Mouse (Mus musculus) urinary bladder, postnatal 4 days (tissue): ENCODE measurements around the gene Tnfsfm13.
"Not testable (repeated sequence)": the region's sequence is repeated elsewhere in the genome, so short reads cannot be mapped to it uniquely, and the experiment has no call there.

ENCODE experiments used
- DNase-seq, 2 experiments: peaks; one replicate each; pipeline ENCODE4 v3.0.0; 2021 to 2022; ENCODE audit warnings: low spot score in 2 of 2

Tnfsfm13 gene

DNA sequence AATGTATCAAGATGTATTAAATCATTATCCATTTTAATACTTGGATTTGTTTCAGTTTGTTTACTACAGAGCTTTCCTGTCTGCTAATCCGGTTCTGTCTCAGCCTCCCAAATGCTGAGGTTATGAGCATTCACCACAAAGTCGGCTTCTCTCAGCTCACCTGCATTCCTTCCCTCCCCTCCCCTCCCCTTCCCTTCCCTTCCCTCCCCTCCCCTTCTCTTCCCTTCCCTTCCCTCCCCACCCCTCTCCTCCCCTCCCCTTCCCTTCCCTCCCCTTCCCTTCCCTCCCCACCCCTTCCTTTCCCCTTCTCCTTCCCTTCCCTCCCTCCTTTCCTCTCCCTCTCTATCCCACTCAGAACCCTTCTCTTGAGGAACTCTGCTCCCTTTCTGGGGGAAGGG is 8.7 kb upstream of the Tnfsfm13 start:
- no peak for DNase-seq

DNA sequence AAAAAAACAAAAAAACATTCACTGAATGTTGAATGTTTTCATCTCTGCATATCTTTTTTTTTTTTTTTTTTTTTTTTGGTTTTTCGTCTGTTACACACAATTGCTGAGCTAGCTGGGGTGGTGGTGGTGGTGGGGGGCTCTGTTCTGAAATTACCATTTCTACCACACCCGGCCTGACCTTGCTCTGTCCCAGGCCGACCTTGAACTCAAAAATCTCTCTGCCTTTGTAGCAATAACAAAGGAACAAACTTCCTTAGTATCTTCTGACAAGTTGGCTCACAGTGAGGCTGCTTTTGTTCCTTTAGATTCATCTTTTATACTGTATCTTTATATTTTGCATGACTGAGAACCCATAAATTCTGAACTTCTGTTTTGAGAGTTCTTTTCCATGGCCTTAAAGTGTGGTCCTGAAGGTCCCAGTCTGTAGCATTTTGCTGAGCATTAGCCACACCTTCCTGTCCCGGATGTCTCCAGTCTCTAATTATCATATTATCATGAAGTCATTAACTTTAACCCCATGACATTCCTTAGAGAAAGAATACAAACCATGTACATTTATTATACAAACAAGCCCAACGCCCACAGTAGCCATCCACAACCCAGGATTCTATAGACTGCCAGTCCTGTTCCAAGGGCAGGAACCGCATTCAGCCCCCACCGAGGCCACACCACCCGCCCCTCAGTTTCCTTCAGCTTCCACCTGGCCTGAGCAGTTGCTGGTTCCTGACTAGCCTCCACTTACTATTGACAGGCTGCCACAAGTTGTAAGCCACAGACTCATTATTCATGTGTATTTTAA is 8.1 kb upstream of the Tnfsfm13 start:
- DNase-seq = no peak

DNA sequence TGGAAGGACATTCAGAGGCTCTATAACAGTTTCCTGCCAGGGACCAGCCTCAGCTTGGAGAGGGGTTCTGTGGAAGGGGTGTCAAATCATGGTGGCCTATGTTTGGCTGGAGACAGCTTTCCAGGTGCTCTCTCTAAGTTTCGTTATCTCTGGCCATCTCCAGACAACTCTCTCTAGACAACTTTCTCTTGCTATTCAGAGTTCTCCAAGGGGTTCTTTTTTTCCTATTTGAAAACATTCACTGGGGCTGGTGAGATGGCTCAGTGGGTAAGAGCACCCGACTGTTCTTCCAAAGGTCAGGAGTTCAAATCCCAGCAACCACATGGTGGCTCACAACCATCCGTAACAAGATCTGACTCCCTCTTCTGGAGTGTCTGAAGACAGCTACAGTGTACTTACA is 7.5 kb upstream of the Tnfsfm13 start:
- not testable (repeated sequence) for DNase-seq

DNA sequence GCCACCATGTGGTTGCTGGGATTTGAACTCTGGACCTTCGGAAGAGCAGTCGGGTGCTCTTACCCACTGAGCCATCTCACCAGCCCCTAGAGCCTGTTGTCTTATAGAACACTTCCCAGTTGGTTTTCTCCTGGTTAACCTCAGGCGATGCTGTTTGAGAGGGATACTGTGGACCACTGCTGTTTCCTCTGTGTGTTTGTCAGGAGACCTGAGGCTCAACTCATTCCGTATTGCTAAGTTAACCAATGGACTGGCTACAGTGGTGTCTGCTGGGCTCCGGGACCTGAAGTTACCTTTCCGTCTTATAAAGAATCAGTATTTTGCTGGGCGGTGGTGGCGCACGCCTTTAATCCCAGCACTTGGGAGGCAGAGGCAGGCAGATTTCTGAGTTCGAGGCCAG is 7.0 kb upstream of the Tnfsfm13 start:
- DNase-seq = not testable (repeated sequence)

DNA sequence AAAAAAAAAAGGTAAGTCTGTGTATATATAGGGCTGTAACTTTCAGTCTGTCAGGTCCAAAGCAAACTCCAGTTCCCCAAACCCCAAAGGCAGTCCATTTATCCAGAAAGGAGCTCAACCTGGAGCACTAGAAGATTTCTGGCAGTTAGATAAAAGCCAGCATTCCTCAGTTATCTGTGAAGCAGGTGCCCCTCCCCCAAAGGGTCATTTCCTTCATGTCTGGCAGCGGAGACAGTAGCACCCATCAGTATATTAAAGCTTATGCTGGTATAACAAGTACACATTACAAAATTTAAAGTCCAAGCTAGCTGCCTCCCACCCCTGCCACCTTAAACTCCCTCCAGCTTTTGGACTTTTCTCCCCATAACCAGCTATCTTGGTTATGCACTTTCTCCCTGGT is 3.7 kb upstream of the Tnfsfm13 start:
- DNase-seq = no peak

DNA sequence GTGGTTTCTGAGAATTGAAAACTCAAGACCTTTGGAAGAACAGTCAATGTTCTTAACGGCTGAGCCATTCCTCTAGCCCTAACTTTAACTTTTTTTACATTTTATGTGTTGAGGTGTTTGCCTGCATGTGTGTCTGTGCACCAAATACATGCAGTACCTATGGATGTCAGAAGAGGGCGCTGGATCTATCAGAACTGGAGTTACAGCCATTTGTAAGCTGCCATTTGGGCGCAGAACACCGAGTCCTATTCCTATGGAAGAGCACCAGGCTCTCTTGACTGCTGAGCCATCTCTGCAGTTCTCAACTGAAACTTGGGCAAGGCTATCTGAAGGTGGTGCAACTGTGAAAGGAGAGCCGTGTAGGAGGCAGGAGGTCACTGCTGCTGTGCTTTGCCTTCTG is 2.7 kb upstream of the Tnfsfm13 start:
- DNase-seq = no peak

DNA sequence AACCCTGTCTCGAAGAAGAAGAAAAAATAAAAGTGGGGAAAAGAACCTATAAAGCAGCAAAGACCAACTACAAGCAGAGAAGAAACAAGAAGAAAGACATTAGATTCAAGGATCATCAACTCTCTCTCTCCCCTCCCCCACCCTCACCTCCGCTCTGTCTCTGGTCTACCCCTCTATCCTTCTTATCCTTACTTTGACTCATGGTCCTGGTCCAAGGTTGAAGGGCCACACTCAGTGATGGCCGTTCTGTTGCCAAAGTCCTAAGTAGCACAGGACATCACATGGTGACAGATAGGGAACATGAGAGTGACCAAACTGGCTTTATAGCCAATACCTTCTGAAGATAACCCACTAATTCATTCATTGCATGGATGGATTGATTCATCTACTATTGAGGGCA is 1.5 kb upstream of the Tnfsfm13 start:
- DNase-seq = no peak

DNA sequence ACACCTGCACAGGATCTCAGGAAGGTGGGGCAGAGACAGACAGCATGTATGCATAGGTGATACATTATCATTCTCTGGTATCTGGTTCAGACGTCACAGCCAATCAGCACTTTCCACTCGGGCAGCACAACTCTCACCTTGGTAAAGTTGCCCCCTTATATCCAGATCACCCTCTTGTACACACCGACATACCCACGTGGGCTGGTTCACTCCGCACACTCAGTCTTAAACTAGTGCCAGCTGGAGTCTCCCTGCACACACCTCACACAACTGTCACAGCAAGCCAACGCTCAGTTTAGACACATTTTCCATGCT is 895 bp downstream of the Tnfsfm13 start:
- no peak for DNase-seq

DNA sequence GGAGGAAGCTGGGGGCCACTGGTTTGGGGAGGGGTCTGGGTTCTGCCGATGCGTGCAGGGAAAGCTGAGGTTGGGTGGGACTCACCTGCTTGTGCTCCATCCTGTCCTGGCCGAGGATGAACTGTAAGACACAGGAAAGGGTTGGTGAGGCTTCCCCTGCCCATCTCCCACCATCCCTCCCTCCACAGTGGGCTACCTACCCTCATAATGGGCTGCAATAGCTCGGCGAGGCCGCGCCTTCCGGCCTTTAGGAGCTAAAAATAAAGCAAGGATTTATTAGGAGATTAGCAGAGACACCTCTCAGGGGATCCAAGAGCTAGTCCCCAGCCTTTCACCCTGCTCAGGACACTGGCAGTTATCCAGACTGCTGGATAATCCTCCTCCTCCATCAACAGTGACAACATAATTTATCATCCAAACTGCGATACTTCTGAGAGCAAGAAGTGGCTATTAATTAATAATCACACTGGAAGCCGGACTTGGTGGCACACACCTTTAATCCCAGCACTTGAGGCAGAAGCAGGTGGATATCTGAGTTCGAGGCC is 2.4 kb downstream of the Tnfsfm13 start:
- no peak for DNase-seq

DNA sequence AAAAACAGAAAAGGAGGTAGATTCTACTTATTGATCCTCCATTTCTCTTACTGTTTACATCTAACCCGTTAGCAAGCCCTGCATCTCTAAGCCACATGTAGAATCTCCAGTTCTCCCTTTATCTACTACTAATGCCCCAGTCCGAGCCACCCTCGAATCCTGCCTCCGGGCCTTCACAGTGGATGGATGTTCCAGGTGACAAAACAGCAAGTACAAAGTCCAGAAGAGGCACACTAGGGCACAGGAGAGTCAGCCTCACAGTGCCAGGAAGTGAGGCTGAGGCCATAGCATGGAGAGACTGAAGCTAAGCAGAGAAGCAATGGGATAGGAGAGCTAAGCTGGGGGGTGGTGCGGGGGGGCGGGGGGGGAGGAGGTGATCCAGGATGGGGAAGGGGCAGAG is 3.0 kb downstream of the Tnfsfm13 start:
- no peak for DNase-seq

DNA sequence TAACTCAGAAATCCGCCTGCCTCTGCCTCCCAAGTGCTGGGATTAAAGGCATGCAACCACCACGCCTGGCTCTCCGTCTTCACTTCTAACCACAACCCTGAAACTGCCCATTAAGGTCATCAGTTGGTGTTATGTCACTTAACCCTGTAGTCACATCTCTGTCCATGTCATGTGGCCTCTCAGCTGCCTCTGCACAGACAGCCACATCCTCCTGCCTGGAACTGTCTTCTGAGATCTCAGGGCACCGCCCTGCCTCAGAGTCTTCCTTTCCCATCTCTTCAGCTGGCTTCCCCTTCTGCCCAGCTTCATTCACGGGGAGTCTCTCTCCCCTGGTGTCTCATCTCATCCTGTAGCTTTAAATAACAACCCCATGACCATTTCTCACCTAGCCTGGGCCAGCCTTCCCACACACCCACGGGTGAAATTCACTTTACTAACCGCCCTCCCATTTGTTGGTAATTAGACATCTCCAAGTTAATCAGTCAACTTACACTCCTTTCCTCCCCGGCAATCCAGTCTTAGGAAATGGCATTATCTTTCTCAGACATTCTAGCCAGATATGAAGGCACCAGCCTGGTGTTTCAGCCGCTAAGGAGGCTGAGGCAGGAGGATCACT is 3.6 kb downstream of the Tnfsfm13 start:
- no peak for DNase-seq

DNA sequence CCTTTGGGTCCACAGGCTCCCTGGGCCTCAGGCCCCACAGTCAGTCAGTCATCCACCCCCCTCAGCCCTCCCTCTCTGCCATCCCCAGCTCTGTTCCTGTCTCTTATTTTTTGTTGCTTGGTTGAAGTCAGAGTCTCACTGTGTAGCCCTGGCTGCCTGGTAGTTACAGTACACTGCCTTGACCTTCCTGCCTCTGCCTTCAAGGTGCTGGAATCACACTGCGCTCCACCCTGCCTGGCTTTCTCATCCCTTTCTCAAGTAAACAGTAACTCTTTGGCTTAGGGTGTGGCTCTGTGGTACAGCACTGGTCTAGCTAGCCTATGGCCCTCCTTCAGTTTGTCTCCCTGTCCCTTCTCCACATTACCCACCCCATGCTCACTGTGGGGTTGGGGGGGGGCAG is 6.0 kb downstream of the Tnfsfm13 start:
- DNase-seq = no peak

DNA sequence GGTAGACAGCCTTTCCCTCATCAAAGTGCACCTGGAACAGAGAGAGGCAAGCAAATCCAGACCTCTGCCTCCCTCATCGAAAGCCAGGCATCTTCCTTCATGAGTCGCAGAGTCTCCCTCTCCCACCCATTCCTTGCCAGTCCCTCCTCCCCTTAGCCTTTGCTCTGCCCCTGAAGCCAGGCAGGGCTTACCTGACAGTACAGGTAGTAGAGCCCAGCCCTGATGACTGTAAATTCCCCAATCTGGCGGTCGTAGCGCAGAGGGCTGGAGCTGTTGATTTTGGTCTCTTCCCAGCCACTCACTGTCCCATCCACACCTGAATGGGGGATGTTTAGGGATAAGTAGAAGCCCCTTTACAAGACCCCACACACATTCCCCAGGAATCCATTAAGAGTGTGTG is 8.8 kb downstream of the Tnfsfm13 start:
- DNase-seq = no peak

DNA sequence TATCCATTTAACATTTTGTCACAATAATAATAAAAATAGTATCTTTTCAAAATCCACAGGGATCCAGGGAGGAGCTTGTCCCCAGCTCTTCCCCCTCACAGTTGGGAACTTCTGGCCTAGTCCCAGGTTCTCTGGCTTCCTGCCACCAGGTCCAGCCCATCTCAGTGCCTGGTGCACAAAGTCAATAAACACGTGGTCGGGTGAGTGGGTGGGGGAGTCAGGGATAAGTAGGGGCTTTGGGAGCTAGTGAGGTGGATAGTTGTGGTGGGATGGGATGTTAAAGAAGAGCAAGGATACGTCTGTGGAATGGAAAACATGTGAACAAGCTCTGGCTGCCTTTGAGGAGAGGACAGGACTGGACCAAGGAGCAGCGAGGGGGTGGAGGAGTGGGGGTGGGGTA is 9.5 kb downstream of the Tnfsfm13 start:
- DNase-seq = peak; percentile 81 to 89

DNA sequence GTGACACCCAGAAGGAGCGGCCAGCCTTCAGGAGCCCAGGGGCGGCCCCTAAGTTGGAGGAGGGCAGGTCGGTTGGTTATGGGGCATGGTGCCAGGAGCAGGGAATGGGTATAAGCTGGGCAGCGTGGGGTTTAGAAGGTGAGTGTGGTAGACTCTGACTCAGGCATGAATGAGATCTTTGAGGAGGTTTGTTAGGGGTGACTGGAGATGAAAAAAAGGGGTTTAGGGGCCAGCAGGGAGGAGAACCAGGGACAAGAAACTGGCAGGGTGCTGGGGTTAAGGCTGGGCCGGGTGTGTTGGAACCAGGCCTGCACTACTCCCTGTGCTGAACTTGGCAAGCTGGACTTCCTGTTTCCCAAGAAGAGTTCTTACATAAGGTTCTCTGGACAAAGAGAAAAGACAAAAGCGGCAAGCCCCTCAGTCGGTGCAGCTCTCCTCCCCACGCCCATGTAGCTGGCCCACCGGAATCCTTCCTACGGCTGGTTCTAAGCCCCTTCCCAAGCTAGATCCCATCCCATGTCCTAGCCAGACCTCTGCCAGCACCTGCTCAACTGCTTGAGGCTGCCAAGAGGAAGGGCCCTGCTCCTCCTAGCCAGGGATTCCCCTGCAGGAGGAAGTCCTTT is 10.3 kb downstream of the Tnfsfm13 start, which contains the start of gene Tnfsf13:
TSS of gene Tnfsf13 (minus strand) at position 259 of the 623 bp plus-strand sequence.
- peak; percentile 72 to 73 for DNase-seq

DNA sequence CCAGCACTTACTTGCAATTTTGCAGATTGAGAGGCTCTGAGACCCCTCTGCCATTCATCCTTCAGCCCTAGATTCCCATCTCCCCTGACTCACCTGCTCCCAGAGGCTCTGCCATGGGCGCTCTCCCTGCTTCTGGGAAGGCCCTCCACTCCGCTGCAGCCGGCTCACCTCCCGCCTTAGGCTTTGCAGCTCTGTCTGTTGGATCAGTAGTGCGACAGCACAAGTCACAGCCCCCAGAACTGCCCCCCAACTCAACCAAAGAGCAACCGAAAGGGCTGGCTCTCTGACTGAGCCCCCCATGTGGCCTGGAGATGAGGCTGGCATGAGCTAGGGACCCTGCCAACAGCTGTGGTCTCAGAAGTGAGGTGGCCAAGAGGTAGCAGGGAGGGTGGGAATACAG is 11.0 kb downstream of the Tnfsfm13 start:
- no peak for DNase-seq

DNA sequence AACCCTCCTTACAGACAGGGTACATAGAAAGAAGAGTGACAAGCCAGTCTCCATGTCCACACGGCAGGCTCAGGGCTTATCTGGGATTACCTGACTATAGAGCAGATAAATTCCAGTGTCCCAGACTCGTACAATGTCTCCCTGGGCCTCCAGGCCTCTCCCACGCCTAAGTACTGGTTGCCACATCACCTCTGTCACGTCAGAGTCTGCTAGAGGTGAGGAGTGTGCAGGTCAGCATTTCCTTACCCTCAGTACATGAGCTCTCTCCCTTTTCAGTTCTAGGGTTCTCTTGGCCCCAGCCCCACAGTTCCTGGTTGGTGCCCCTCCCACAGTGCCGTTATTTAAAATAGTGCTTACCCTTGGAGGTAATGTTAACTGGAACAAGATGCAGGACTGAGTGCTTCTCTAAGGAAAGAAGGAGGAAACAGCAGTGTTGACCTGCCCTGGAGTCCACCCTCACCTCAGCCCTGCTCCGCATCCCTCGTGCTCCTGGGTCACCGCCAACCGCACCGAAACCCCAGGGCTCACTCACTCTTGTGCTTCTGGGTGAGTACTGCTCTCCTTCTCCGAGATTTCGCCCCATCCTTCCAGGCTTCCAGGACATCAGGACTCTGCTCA is 11.7 kb downstream of the Tnfsfm13 start:
- no peak for DNase-seq

DNA sequence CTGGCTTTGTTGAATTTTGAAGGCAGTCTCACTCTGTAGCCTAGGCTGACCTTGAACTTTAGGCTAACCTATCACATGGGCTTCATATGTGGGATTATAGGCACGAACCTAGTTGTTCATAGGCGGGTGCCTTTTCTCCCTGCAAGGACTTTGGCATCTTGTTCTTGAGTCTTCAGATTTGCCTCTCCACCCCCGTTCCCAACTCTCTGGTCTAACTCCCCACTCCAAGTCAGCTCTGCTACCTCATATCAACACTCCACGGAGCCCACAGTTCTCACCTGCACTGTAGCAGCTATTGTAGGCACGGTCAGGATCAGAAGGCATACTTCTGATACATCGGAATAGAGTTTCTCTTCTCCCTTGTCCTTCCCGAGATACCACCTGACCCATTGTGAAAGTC is 12.3 kb downstream of the Tnfsfm13 start:
- DNase-seq = no peak

DNA sequence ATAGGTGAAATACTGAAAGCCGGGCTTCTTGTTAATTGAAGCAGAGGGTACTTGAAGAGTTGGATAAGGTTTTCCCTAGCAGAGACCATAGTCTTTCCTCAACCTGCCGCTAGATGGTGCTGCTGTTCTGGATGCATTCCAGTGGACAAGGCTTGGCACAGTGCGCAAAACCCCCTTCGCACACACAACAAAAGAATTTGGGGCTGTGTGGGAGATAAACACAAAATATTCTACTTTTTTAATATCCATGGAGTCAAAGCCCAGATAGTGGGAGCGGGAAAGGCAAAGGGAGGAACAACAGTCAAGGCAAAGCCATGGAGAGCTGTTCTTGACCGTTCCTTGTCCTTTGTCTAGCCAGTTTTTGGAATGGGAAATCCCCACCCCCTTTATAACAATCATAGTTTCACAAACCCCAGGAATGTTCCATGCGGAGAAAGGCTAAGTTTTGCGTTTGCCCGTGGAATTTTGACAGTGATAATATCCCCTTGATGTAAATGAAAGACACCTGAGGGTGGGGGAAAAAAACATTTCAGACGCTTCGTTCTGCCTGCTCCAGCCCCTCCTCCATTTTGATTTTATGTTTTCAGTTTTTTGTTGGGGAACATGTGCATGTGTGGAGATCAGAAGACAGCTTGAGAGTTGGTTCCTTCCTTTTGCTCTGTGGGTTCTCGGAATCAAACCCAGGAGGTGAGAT is 12.9 kb downstream of the Tnfsfm13 start:
- peak; percentile 86 to 93 for DNase-seq

DNA sequence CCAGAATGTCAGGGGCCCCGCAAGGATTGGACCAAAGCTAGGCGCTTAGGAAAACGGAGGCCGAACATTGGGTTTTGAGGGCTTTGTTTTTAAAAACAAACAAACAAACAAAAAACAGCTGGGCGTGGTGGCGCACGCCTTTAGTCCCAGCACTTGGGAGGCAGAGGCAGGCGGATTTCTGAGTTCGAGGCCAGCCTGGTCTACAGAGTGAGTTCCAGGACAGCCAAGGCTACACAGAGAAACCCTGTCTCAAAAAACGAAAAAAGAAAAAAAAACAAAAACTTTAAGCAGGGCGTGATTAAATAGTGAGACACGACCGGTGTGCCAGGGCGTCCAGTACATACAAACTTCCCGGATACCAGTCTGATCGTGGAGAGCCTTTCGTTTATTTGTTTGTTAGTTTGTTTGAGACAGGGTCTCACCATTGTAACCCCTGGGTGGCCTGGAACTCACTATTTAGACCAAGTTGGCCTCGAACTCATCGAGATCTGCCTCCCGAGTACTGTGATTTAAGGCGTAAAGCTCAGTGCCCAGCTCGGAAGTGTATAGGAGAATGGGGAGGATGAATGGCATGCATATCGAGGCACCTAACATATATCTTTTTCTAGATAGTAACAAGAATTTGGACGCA is 13.6 kb downstream of the Tnfsfm13 start:
- no peak for DNase-seq
